Mouse (Mus musculus) lung, postnatal 25 days (tissue): ENCODE data around the gene Rinl.
A peak's percentile ranks its signal among the peaks of the same experiment; 100 is the strongest.

ENCODE experiments used
- DNase-seq: peaks from one replicate; pipeline ENCODE4 v3.0.0; 2022; ENCODE audit warnings: low spot score

Rinl gene

GRCm38 (mm10) chr7:28788307-28789195 lies at the start of gene Rinl:
TSS of gene Rinl (plus strand) at chr7:28788969.
- peak; percentile 63 for DNase-seq

GRCm38 (mm10) chr7:28739829-28740228 lies 48.9 kb upstream of the Rinl start:
- no peak for DNase-seq

GRCm38 (mm10) chr7:28740949-28741348 lies 47.8 kb upstream of the Rinl start:
- no peak for DNase-seq

- DNase-seq, result no peak
Observed at GRCm38 (mm10) chr7:28741368-28741708, 47.4 kb upstream of the Rinl start.

- DNase-seq, result peak; percentile 98
Observed at GRCm38 (mm10) chr7:28741709-28742438, 46.9 kb upstream of the Rinl start, which contains the start of the genes Mrps12 and Sars2. TSS of gene Mrps12 (minus strand) at chr7:28741820. TSS of gene Sars2 (plus strand) at chr7:28741992.

- no peak for DNase-seq
Observed at GRCm38 (mm10) chr7:28749935-28750334, 38.8 kb upstream of the Rinl start.

- DNase-seq, result no peak
Observed at GRCm38 (mm10) chr7:28756079-28756478, 32.7 kb upstream of the Rinl start, which contains the start of gene Ccer2. TSS of gene Ccer2 (plus strand) at chr7:28756174.

- no peak for DNase-seq
Observed at GRCm38 (mm10) chr7:28758623-28759022, 30.1 kb upstream of the Rinl start.

GRCm38 (mm10) chr7:28761907-28762306 lies 26.9 kb upstream of the Rinl start:
- no peak for DNase-seq

GRCm38 (mm10) chr7:28765211-28765610 lies 23.6 kb upstream of the Rinl start:
- no peak for DNase-seq

- DNase-seq, result peak; percentile 100
Observed at GRCm38 (mm10) chr7:28766173-28766879, 22.4 kb upstream of the Rinl start, which contains the start of gene Sirt2. TSS of gene Sirt2 (plus strand) at chr7:28766735.

- DNase-seq, result no peak
Observed at GRCm38 (mm10) chr7:28766910-28767309, 21.9 kb upstream of the Rinl start.

GRCm38 (mm10) chr7:28767462-28767965 lies 21.3 kb upstream of the Rinl start, which contains the start of gene Nfkbib:
TSS of gene Nfkbib (minus strand) at chr7:28767512.
- DNase-seq, result no peak

GRCm38 (mm10) chr7:28769414-28769958 lies 19.3 kb upstream of the Rinl start:
- no peak for DNase-seq

GRCm38 (mm10) chr7:28770309-28770708 lies 18.5 kb upstream of the Rinl start:
- no peak for DNase-seq

GRCm38 (mm10) chr7:28771867-28772266 lies 16.9 kb upstream of the Rinl start:
- no peak for DNase-seq

- DNase-seq, result no peak
Observed at GRCm38 (mm10) chr7:28773163-28773562, 15.6 kb upstream of the Rinl start.

GRCm38 (mm10) chr7:28774164-28774563 lies 14.6 kb upstream of the Rinl start:
- DNase-seq, result no peak

GRCm38 (mm10) chr7:28775129-28775528 lies 13.6 kb upstream of the Rinl start:
- DNase-seq, result no peak

- no peak for DNase-seq
Observed at GRCm38 (mm10) chr7:28778825-28779224, 9.9 kb upstream of the Rinl start.

GRCm38 (mm10) chr7:28780067-28780658 lies 8.6 kb upstream of the Rinl start:
- peak; percentile 89 for DNase-seq
